Mouse (Mus musculus): Measurements from ENCODE around the gene Dhx35. TPM values are rescaled to one million over a fixed set of nuclear protein-coding genes. Genes with fewer than 3 reads are reported as not detected.
A peak's percentile ranks its signal among the peaks of the same experiment; 100 is the strongest.

The Dhx35 gene
- polyA plus RNA-seq, 1 experiment from 2014 or later = 7.5 TPM

DNA sequence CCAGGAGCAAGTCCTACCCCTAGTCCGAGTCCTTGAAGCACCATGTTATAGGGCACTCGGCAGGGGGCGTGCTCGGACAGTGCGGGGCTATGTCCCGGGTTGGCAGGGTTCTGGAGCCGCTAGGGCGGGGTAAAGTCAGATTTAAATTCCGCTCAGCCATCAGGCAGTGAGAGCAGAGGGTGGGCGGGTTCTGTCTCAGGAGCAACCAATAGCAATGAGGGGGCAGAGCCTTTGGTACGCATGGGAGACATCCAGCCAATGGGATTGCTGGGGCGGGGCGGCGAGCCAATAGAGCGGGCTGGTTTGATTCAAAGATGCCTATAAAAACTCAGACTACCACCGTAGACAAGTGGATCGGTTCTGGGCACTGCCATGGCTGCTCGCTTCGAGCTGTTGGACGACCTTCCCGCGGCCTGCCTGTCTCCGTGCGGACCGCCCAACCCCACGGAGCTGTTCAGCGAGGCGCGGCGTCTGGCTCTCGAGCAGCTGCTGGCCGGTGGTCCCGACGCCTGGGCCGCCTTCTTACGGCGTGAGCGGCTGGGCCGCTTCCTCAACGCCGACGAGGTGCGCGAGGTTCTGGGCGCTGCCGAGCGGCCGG lies 26.8 kb upstream of the Dhx35 start, which contains the start of gene Fam83d:
TSS of gene Fam83d (plus strand) at position 352 of the 598 bp plus-strand sequence.
- WGBS = under 1% methylated on average over 48 of the region's 48 CpGs
- Histone ChIP-seq H3K9ac (ENCODE audit: low read depth, low read length) (peak within 1 kb of the TSS; percentile 50), H3K4me3 (ENCODE audit: low read depth, low read length) (peak within 1 kb of the TSS; percentile 66), H3K4me1 (replicated peaks; ENCODE audit: control insufficient read depth, insufficient read depth, low read length) (peaks cover 6% of the 10 kb centered on the region; the same call in 1 of the 2 replicates), H3K27ac (ENCODE audit: low read depth, low read length) (peak within 1 kb of the TSS; percentile 54), H3K27me3 (replicated peaks; ENCODE audit: control insufficient read depth, insufficient read depth, low read length) (no peaks in the 10 kb centered on the region), H3K4me2 (replicated peaks; ENCODE audit: low read depth) (peak within 1 kb of the TSS; percentile 97), H3K9me3 (ENCODE audit: control insufficient read depth) (no peaks in the 10 kb centered on the region), H3K36me3 (ENCODE audit: control insufficient read depth, insufficient read depth) (no peaks in the 10 kb centered on the region)
- peak; percentile 93 for TF ChIP-seq CTCF (IDR thresholded peaks at IDR 0.05; ENCODE audit: low read depth)
- peak; percentile 97 for ATAC-seq

DNA sequence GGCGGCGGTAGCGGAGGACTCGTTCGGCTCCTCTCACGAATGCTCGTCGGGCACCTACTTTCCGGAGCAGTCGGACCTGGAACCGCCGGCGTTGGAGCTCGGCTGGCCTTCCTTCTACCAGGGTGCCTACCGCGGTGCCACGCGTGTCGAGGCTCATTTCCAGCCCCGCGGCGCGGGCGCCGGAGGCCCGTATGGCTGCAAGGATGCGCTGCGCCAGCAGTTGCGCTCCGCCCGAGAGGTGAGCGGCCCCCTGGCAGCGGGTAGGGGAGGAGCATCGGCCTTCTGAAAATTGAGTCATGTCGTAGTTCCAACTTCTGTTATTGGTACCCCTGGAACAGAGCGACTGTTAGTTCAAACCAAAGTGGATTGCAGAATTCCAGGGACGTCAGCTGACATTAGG lies 26.3 kb upstream of the Dhx35 start:
- WGBS = under 1% methylated on average over 37 of the region's 37 CpGs
- Histone ChIP-seq H3K27me3 (replicated peaks; ENCODE audit: control insufficient read depth, insufficient read depth, low read length) (no peaks in the 10 kb centered on the region), H3K9ac (ENCODE audit: low read depth, low read length) (peak overlapping the region; percentile 50), H3K9me3 (ENCODE audit: control insufficient read depth) (no peaks in the 10 kb centered on the region), H3K4me1 (replicated peaks; ENCODE audit: control insufficient read depth, insufficient read depth, low read length) (peaks cover 6% of the 10 kb centered on the region; the same call in 1 of the 2 replicates), H3K36me3 (ENCODE audit: control insufficient read depth, insufficient read depth) (no peaks in the 10 kb centered on the region), H3K27ac (ENCODE audit: low read depth, low read length) (peak overlapping the region; percentile 54), H3K4me3 (ENCODE audit: low read depth, low read length) (peak overlapping the region; percentile 66), H3K4me2 (replicated peaks; ENCODE audit: low read depth) (peak overlapping the region; percentile 97)
- peak; percentile 20; the same call in 1 of the 2 replicates for ATAC-seq
- TF ChIP-seq CTCF (IDR thresholded peaks at IDR 0.05; ENCODE audit: low read depth) = peak; percentile 11; the same call in 1 of the 2 replicates

DNA sequence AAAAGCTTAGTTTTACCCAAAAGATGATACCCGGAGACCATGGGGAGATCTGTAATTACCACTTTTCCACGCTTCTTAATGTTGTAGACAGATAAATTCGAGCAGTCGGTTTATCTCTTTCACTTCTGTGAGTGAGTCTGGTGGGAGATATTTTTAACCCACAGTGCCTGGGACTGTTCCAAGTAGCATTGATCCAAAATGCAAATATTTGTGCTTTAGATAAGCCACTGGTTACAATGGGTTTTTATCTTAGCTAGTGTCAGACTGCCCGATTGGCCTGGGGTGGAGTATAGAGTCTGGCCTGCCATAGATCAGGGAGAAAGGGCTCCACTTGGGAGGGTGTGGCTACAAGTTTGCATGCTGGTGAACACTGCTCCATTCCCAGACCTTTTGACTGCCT lies 25.8 kb upstream of the Dhx35 start:
- no peaks in the 10 kb centered on the region for H3K36me3 ChIP-seq (ENCODE audit: control insufficient read depth, insufficient read depth)
- H3K4me1 ChIP-seq (replicated peaks; ENCODE audit: control insufficient read depth, insufficient read depth, low read length) = peaks cover 6% of the 10 kb centered on the region; the same call in 1 of the 2 replicates
- no peaks in the 10 kb centered on the region for H3K9me3 ChIP-seq (ENCODE audit: control insufficient read depth)
- 3% methylated on average over 5 of the region's 5 CpGs for WGBS
- H3K4me3 ChIP-seq (ENCODE audit: low read depth, low read length) = peak overlapping the region; percentile 66
- H3K4me2 ChIP-seq (replicated peaks; ENCODE audit: low read depth) = peak overlapping the region; percentile 97
- no peak for TF ChIP-seq CTCF (IDR thresholded peaks at IDR 0.05; ENCODE audit: low read depth)
- no peak overlapping the region for H3K27ac ChIP-seq (ENCODE audit: low read depth, low read length)
- no peak for ATAC-seq
- H3K9ac ChIP-seq (ENCODE audit: low read depth, low read length) = no peak overlapping the region
- H3K27me3 ChIP-seq (replicated peaks; ENCODE audit: control insufficient read depth, insufficient read depth, low read length) = no peaks in the 10 kb centered on the region

DNA sequence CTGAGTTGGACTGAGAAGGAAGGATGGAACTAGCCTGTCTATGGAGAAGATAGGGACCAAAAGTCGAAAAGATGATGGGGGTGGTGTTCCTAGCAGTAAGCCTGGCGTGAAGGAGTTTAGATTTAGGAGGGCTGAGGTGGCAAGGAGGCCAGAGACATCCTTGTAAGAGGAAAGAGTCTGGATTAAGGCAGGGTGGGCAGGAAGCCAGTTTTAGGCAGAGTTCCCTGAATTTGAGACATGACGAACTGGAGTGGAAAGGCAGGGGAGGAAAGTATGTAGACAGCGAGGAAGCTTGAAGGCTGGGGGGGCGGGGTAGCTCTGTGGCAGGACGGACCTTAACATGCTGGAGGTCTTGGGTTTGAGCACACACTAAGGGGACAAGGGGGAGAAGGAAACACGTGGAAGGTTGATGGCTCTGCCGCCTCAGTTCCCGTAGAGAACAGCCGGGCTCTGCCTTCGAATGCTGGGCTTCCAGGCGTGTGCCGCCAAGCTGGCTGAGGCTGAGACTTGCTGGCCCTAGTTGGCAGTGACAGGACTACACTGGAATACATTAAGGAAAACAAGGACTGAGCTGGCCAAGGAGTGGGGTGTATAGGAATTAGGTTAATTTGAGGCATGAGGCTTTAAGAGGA lies 24.4 kb upstream of the Dhx35 start:
- no peak for TF ChIP-seq CTCF (IDR thresholded peaks at IDR 0.05; ENCODE audit: low read depth)
- Histone ChIP-seq H3K4me1 (replicated peaks; ENCODE audit: control insufficient read depth, insufficient read depth, low read length) (peaks cover 9% of the 10 kb centered on the region), H3K4me3 (ENCODE audit: low read depth, low read length) (peak overlapping the region; percentile 66), H3K36me3 (ENCODE audit: control insufficient read depth, insufficient read depth) (no peaks in the 10 kb centered on the region), H3K4me2 (replicated peaks; ENCODE audit: low read depth) (peak overlapping the region; percentile 97), H3K9ac (ENCODE audit: low read depth, low read length) (no peak overlapping the region), H3K9me3 (ENCODE audit: control insufficient read depth) (no peaks in the 10 kb centered on the region), H3K27me3 (replicated peaks; ENCODE audit: control insufficient read depth, insufficient read depth, low read length) (no peaks in the 10 kb centered on the region), H3K27ac (ENCODE audit: low read depth, low read length) (no peak overlapping the region; the same call in 1 of the 2 replicates)
- 49% methylated on average over 13 of the region's 13 CpGs for WGBS
- no peak for ATAC-seq

DNA sequence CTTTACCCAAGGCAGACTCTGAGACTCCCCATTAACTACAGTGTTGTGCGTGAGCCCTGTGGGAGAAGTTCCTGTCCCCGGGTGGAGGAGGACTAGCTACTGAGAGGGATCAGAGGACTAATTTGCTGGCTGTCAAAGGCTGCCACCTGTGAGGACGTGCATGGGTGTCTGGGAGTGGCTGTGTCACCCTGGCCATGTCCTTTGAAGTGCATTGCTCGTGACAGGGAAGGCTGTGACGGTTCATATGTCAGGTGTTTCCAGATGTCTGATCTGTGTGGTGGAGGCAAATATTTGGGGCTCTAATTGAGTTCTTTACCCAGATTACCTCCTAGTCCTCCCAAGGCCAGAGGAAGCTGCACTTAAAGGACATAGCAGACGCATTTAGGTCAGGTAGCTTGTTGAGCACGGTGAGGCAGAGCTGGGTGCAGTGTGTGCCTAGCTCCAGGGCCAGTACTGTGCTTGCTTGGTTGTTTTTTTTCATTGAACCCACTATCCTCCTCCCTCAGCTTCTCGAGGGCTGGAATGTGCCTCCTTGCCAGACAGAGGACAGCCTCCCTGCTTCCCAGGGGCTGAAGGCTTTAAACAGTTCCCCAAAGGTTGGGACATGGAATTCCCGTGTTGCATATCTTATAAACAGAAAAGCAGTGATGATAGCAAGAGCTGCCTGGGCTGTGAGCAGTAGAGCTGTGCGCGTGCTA lies 23.4 kb upstream of the Dhx35 start:
- H3K4me2 ChIP-seq (replicated peaks; ENCODE audit: low read depth) = peak overlapping the region; percentile 97; the same call in 1 of the 2 replicates
- no peak overlapping the region for H3K4me3 ChIP-seq (ENCODE audit: low read depth, low read length)
- peaks cover 9% of the 10 kb centered on the region for H3K4me1 ChIP-seq (replicated peaks; ENCODE audit: control insufficient read depth, insufficient read depth, low read length)
- H3K9ac ChIP-seq (ENCODE audit: low read depth, low read length) = no peak overlapping the region
- H3K27me3 ChIP-seq (replicated peaks; ENCODE audit: control insufficient read depth, insufficient read depth, low read length) = no peaks in the 10 kb centered on the region
- H3K36me3 ChIP-seq (ENCODE audit: control insufficient read depth, insufficient read depth) = no peaks in the 10 kb centered on the region
- ATAC-seq = no peak
- H3K27ac ChIP-seq (ENCODE audit: low read depth, low read length) = no peak overlapping the region
- no peaks in the 10 kb centered on the region for H3K9me3 ChIP-seq (ENCODE audit: control insufficient read depth)
- TF ChIP-seq CTCF (IDR thresholded peaks at IDR 0.05; ENCODE audit: low read depth) = no peak
- WGBS = 48% methylated on average over 11 of the region's 11 CpGs

DNA sequence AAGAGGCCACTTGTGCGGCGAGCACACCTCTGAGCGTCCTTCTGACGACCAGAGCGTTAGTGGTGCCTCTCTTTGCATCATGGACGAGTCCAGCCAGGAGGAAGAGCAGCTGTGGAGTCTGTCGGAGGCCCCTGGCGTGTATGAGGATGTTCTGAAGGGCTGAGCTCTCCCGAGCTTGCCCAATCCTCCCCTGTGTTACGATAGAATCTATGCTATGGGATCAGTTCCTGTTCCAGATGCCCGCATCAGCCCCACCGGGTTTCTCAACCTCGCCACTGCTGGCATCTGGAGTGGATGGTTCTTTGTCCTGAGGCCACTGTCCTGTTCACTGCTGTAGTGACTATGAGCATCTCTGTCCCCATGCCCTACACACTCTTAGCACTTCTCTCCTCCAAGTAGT lies 21.8 kb upstream of the Dhx35 start:
- 86% methylated on average over 13 of the region's 13 CpGs for WGBS
- TF ChIP-seq CTCF (IDR thresholded peaks at IDR 0.05; ENCODE audit: low read depth) = no peak

More for the DNA sequence above, 21.8 kb upstream of the Dhx35 start:
- H3K27me3 ChIP-seq (replicated peaks; ENCODE audit: control insufficient read depth, insufficient read depth, low read length) = no peaks in the 10 kb centered on the region
- H3K36me3 ChIP-seq (ENCODE audit: control insufficient read depth, insufficient read depth) = no peaks in the 10 kb centered on the region
- H3K9ac ChIP-seq (ENCODE audit: low read depth, low read length) = no peak overlapping the region
- H3K4me3 ChIP-seq (ENCODE audit: low read depth, low read length) = no peak overlapping the region
- no peak overlapping the region for H3K27ac ChIP-seq (ENCODE audit: low read depth, low read length)
- H3K9me3 ChIP-seq (ENCODE audit: control insufficient read depth) = no peaks in the 10 kb centered on the region
- H3K4me1 ChIP-seq (replicated peaks; ENCODE audit: control insufficient read depth, insufficient read depth, low read length) = peaks cover 14% of the 10 kb centered on the region
- no peak for ATAC-seq
- no peak overlapping the region for H3K4me2 ChIP-seq (replicated peaks; ENCODE audit: low read depth)
